In the genomic region with DNA sequence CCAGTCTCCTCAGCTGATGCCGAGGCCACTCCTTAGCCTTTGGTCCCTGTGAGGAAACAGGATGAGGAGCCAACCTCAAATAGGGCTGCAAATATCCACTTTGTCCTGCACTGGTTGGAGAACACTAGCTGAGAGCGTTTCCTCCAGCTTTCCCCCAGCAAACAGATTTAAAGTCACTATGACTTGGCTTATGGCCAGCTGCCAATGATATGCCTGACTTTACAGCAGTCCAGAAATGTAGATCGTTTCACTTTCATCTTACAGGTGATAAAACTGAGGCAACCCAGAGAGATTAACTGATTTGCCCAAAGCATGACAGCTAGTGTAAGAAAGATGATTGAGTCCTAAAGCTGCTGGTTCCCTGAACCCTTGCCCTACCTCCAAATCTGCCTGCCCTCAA, we compare ENCODE assay signal across 24 mouse cellular contexts. TPM values are rescaled to one million over a fixed set of nuclear protein-coding genes. Genes with fewer than 3 reads are reported as not detected.
"Had no signal": no experiment of that assay in that cellular context is flagged by ENCODE, and none has a peak within 500 bp of the region (broad histone marks: within the 10 kb centered on the region; RNA-seq: fewer than 3 reads in every experiment).

No protein-coding gene starts in this region.

- ATAC-seq: midbrain, embryonic 13.5 days; midbrain, embryonic 16.5 days had no signal

- H3K9me3 ChIP-seq: kidney, embryonic 15.5 days; liver, embryonic 13.5 days; lung, embryonic 15.5 days; megakaryocyte, embryonic 14.5 days; midbrain, embryonic 10.5 days; midbrain, embryonic 13.5 days; neural tube, embryonic 13.5 days had no signal

- H3K27me3 ChIP-seq: lung, embryonic 15.5 days; midbrain, embryonic 13.5 days; neural tube, embryonic 13.5 days had no signal

- H3K27ac ChIP-seq: kidney, embryonic 15.5 days; left cerebral cortex, adult 2 months; liver, embryonic 13.5 days; lung, embryonic 15.5 days; midbrain, embryonic 10.5 days; midbrain, embryonic 13.5 days; neural tube, embryonic 13.5 days had no signal

- H3K4me3 ChIP-seq: kidney, embryonic 15.5 days; left cerebral cortex, adult 2 months; liver, embryonic 13.5 days; lung, embryonic 15.5 days; megakaryocyte, embryonic 14.5 days; midbrain, embryonic 10.5 days; midbrain, embryonic 13.5 days; myocyte; neural tube, embryonic 13.5 days had no signal

- H3K36me3 ChIP-seq: kidney, embryonic 15.5 days; liver, embryonic 13.5 days; lung, embryonic 15.5 days; midbrain, embryonic 10.5 days; midbrain, embryonic 13.5 days; neural tube, embryonic 13.5 days had no signal

- H3K9ac ChIP-seq: kidney, embryonic 15.5 days; liver, embryonic 13.5 days; lung, embryonic 15.5 days; midbrain, embryonic 13.5 days; neural tube, embryonic 13.5 days had no signal

- H3K4me1 ChIP-seq: kidney, embryonic 15.5 days; liver, embryonic 13.5 days; lung, embryonic 15.5 days; midbrain, embryonic 10.5 days; midbrain, embryonic 13.5 days; neural tube, embryonic 13.5 days had no signal

- DNase-seq: kidney, postnatal 36 days; layer of hippocampus, postnatal 36 days; liver, embryonic 13.5 days; lung, postnatal 10 days; lung, postnatal 36 days; retina, postnatal 1 day; right cerebral cortex, postnatal 25 days; thymus, adult 18-20 months; thymus, postnatal 36 days had no signal

- H3K4me2 ChIP-seq: kidney, embryonic 15.5 days; liver, embryonic 13.5 days; lung, embryonic 15.5 days; midbrain, embryonic 13.5 days; neural tube, embryonic 13.5 days had no signal

RNA-seq across cellular contexts. Expression of a gene that starts 8.4 kb away (rescaled TPM):
- polyA plus RNA-seq: myocyte had no signal

RNA-seq across cellular contexts. Expression of a gene that starts 41.4 kb away (rescaled TPM):
- polyA plus RNA-seq: kidney, adult 2 months; limb, embryonic 11.5 days; liver, adult 2 months; liver, embryonic 13.5 days; liver, embryonic 16.5 days; lung, embryonic 15.5 days; midbrain, embryonic 10.5 days; midbrain, embryonic 13.5 days; neural tube, embryonic 13.5 days; spleen, adult 2 months; urinary bladder, adult 2 months had no signal
